Mouse (Mus musculus): ENCODE data around the gene Zfp42.

DNA sequence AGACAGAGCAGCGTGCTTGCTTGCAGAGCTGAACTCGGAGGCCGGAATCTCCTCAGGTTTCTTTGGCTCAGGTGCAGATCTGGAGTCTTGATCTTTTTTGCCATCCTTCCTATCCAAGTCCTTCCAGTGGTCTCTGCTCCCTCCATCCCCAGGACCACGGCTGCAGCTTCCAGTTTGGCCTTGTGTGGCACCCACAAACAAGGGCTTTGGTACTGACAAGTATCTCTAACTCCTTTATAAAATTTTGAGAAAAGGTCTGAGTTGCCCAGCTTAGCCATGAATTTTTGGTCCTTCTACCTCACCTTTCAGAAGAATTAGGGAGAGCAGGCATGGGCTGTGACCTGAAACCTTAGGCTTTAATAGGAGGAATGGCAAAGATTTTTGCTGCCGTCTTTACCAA is 17.0 kb downstream of the Zfp42 start:
- TF ChIP-seq EP300 (IDR thresholded peaks at IDR 0.05) (no peak), CTCF (IDR thresholded peaks at IDR 0.05) (no peak)
